Mouse (Mus musculus) right cerebral cortex, adult 18-20 months (tissue): ENCODE results near the gene Nudt12.
A peak's percentile ranks its signal among the peaks of the same experiment; 100 is the strongest.

Source experiments
- DNase-seq: peaks from one replicate; pipeline ENCODE4 v3.0.0; 2022; ENCODE audit warnings: mixed read lengths

Nudt12 gene

GRCm38 (mm10) chr17:59013091-59013459, at the start of gene Nudt12:
Gene Nudt12, minus strand, starts transcription at chr17:59013372.
- DNase-seq, result peak; percentile 71

- DNase-seq, result no peak
These were observed 40.1 kb upstream of the Nudt12 start for GRCm38 (mm10) chr17:59053306-59053705.

GRCm38 (mm10) chr17:59039754-59040153, 26.6 kb upstream of the Nudt12 start:
- peak; percentile 15 for DNase-seq

GRCm38 (mm10) chr17:59033445-59033844, 20.3 kb upstream of the Nudt12 start:
- DNase-seq, result no peak

- no peak for DNase-seq
These were observed 13.2 kb upstream of the Nudt12 start for GRCm38 (mm10) chr17:59026336-59026735.

GRCm38 (mm10) chr17:59024502-59024901, 11.3 kb upstream of the Nudt12 start:
- no peak for DNase-seq

- DNase-seq, result no peak
These were observed 10.8 kb upstream of the Nudt12 start for GRCm38 (mm10) chr17:59023971-59024370.

- no peak for DNase-seq
These were observed 5.5 kb upstream of the Nudt12 start for GRCm38 (mm10) chr17:59018666-59019065.

- DNase-seq, result peak; percentile 2
These were observed 616 bp downstream of the Nudt12 start for GRCm38 (mm10) chr17:59012421-59013090.

- no peak for DNase-seq
These were observed 1.4 kb downstream of the Nudt12 start for GRCm38 (mm10) chr17:59011546-59012307.

- DNase-seq, result no peak
These were observed 21.9 kb downstream of the Nudt12 start, which contains the start of gene Pdzph1 for GRCm38 (mm10) chr17:58991275-58991674. Gene Pdzph1, minus strand, starts transcription at chr17:58991375.

- no peak for DNase-seq
These were observed 39.9 kb downstream of the Nudt12 start for GRCm38 (mm10) chr17:58973237-58973636.

- peak; percentile 26 for DNase-seq
These were observed 53.3 kb downstream of the Nudt12 start for GRCm38 (mm10) chr17:58959905-58960304.

- no peak for DNase-seq
These were observed 56.1 kb downstream of the Nudt12 start for GRCm38 (mm10) chr17:58957055-58957454.
